In genomic region chr1:156734019-156734418, GRCm38 (mm10) we compare ENCODE assay signal across 19 mouse cellular contexts. TPM values are rescaled to one million over a fixed set of nuclear protein-coding genes. Genes with fewer than 3 reads are reported as not detected.
DNase-seq lines count a peak whose midpoint lies in the region; ATAC-seq and TF ChIP-seq lines count a peak whose summit lies in the region.
"Had no signal": no experiment of that assay in that cellular context is flagged by ENCODE, and none has a peak within 500 bp of the region (broad histone marks: within the 10 kb centered on the region; RNA-seq: fewer than 3 reads in every experiment).

No protein-coding gene starts in this region.

- H3K27me3 ChIP-seq in heart, adult 2 months (ENCODE audit: control insufficient read depth, insufficient read depth, low read length): no peaks in the 10 kb centered on the region
- H3K27me3 ChIP-seq in liver, embryonic 13.5 days: no peaks in the 10 kb centered on the region
- H3K27me3 ChIP-seq in liver, postnatal 0 days (ENCODE audit: insufficient read depth, low read length): no peaks in the 10 kb centered on the region
- no peaks in the 10 kb centered on the region for H3K27me3 ChIP-seq in intestine, postnatal 0 days (replicated peaks; ENCODE audit: control insufficient read depth, insufficient read depth, low read length)
- no peaks in the 10 kb centered on the region for H3K27me3 ChIP-seq in stomach, embryonic 16.5 days (ENCODE audit: control insufficient read depth, insufficient read depth, low read length)
- H3K27me3 ChIP-seq: forebrain, embryonic 15.5 days; midbrain, embryonic 12.5 days; neural tube, embryonic 12.5 days had no signal

- H3K9ac ChIP-seq in heart, adult 2 months (ENCODE audit: low read depth, low read length): no peak overlapping the region
- no peak overlapping the region for H3K9ac ChIP-seq in liver, embryonic 13.5 days
- no peak overlapping the region for H3K9ac ChIP-seq in liver, postnatal 0 days (replicated peaks)
- no peak overlapping the region; the same call in 1 of the 2 replicates for H3K9ac ChIP-seq in intestine, postnatal 0 days (ENCODE audit: low read depth, low read length)
- H3K9ac ChIP-seq in stomach, embryonic 16.5 days (ENCODE audit: low read length): no peak overlapping the region
- H3K9ac ChIP-seq: forebrain, embryonic 15.5 days; midbrain, embryonic 12.5 days; neural tube, embryonic 12.5 days had no signal

- H3K4me2 ChIP-seq in liver, embryonic 13.5 days: no peak overlapping the region
- no peak overlapping the region for H3K4me2 ChIP-seq in liver, postnatal 0 days (ENCODE audit: low read depth, low read length)
- peak overlapping the region; percentile 27; the same call in 1 of the 2 replicates for H3K4me2 ChIP-seq in intestine, postnatal 0 days (replicated peaks; ENCODE audit: low read depth)
- H3K4me2 ChIP-seq in stomach, embryonic 16.5 days (ENCODE audit: low read depth, low read length): no peak overlapping the region
- H3K4me2 ChIP-seq: forebrain, embryonic 15.5 days; liver, embryonic 11.5 days; midbrain, embryonic 12.5 days; neural tube, embryonic 12.5 days had no signal

- no peak overlapping the region for H3K4me3 ChIP-seq in heart, adult 2 months
- H3K4me3 ChIP-seq in liver, embryonic 13.5 days (replicated peaks): no peak overlapping the region
- H3K4me3 ChIP-seq in liver, postnatal 0 days (ENCODE audit: low read depth, low read length): no peak overlapping the region
- no peak overlapping the region for H3K4me3 ChIP-seq in intestine, postnatal 0 days (ENCODE audit: low read depth, low read length)
- no peak overlapping the region for H3K4me3 ChIP-seq in stomach, embryonic 16.5 days (replicated peaks; ENCODE audit: low read length)
- H3K4me3 ChIP-seq: forebrain, embryonic 15.5 days; layer of hippocampus, adult 2 months; midbrain, embryonic 12.5 days; neural tube, embryonic 12.5 days had no signal

- H3K4me1 ChIP-seq in heart, adult 2 months (ENCODE audit: control insufficient read depth, insufficient read depth, low read length): peaks cover 2% of the 10 kb centered on the region; the same call in 1 of the 2 replicates
- H3K4me1 ChIP-seq in liver, embryonic 13.5 days (replicated peaks): peaks cover 31% of the 10 kb centered on the region
- H3K4me1 ChIP-seq in liver, postnatal 0 days (ENCODE audit: insufficient read depth): peaks cover 8% of the 10 kb centered on the region
- H3K4me1 ChIP-seq in intestine, postnatal 0 days (replicated peaks; ENCODE audit: control insufficient read depth, insufficient read depth, low read length): 0 out of 2 replicates have a peak, but pooled peaks cover 6% of the 10 kb centered on the region
- peaks cover 5% of the 10 kb centered on the region; the same call in 1 of the 2 replicates for H3K4me1 ChIP-seq in stomach, embryonic 16.5 days (ENCODE audit: control insufficient read depth, insufficient read depth, low read length)
- H3K4me1 ChIP-seq: forebrain, embryonic 15.5 days; midbrain, embryonic 12.5 days; neural tube, embryonic 12.5 days had no signal

- no peaks in the 10 kb centered on the region for H3K79me2 ChIP-seq in heart, adult 2 months (replicated peaks; ENCODE audit: control insufficient read depth, insufficient read depth, low read length)

- no peak for TF ChIP-seq POLR2A in heart, adult 2 months (IDR thresholded peaks at IDR 0.05; ENCODE audit: insufficient read depth, low read depth, low read length)

- no peaks in the 10 kb centered on the region for H3K9me3 ChIP-seq in liver, embryonic 13.5 days (replicated peaks)
- no peaks in the 10 kb centered on the region for H3K9me3 ChIP-seq in liver, postnatal 0 days (ENCODE audit: low read length)
- H3K9me3 ChIP-seq in intestine, postnatal 0 days (ENCODE audit: control insufficient read depth): no peaks in the 10 kb centered on the region
- H3K9me3 ChIP-seq in stomach, embryonic 16.5 days (replicated peaks; ENCODE audit: control insufficient read depth, low read length): no peaks in the 10 kb centered on the region
- H3K9me3 ChIP-seq: forebrain, embryonic 15.5 days; midbrain, embryonic 12.5 days; neural tube, embryonic 12.5 days had no signal

- H3K36me3 ChIP-seq in heart, adult 2 months (ENCODE audit: control insufficient read depth, insufficient read depth, low read length): no peaks in the 10 kb centered on the region
- H3K36me3 ChIP-seq in liver, embryonic 13.5 days: no peaks in the 10 kb centered on the region
- H3K36me3 ChIP-seq in liver, postnatal 0 days (replicated peaks; ENCODE audit: insufficient read depth, low read length): no peaks in the 10 kb centered on the region
- no peaks in the 10 kb centered on the region for H3K36me3 ChIP-seq in intestine, postnatal 0 days (ENCODE audit: control insufficient read depth, insufficient read depth)
- H3K36me3 ChIP-seq in stomach, embryonic 16.5 days (ENCODE audit: control insufficient read depth, insufficient read depth, low read length): no peaks in the 10 kb centered on the region
- H3K36me3 ChIP-seq: forebrain, embryonic 15.5 days; midbrain, embryonic 12.5 days; neural tube, embryonic 12.5 days had no signal

- 0 out of 2 replicates have a peak overlapping the region, but pooled peaks have one; percentile 8 for H3K27ac ChIP-seq in heart, adult 2 months
- H3K27ac ChIP-seq in liver, embryonic 13.5 days: no peak overlapping the region; the same call in 1 of the 2 replicates
- H3K27ac ChIP-seq in liver, postnatal 0 days (ENCODE audit: low read depth): no peak overlapping the region
- peak overlapping the region; percentile 31 for H3K27ac ChIP-seq in intestine, postnatal 0 days (ENCODE audit: low read depth, low read length)
- H3K27ac ChIP-seq in stomach, embryonic 16.5 days (ENCODE audit: low read length): no peak overlapping the region
- H3K27ac ChIP-seq: forebrain, embryonic 15.5 days; layer of hippocampus, adult 2 months; macrophage; midbrain, embryonic 12.5 days; neural tube, embryonic 12.5 days had no signal

- intact Hi-C loops in heart, adult 2 months (cut with DNase I): no loop called here
- intact Hi-C loops in heart, postnatal 36 days (cut with DNase I): no loop called here

- no peak for TF ChIP-seq EP300 in heart, adult 2 months (IDR thresholded peaks at IDR 0.05; ENCODE audit: insufficient read depth, low read depth, low read length)
- no peak for TF ChIP-seq EP300 in liver, postnatal 0 days (IDR thresholded peaks at IDR 0.05; ENCODE audit: low read depth)

- peak; percentile 50; the same call in 1 of the 2 replicates for ATAC-seq in liver, embryonic 13.5 days (ENCODE audit: low read depth)
- no peak for ATAC-seq in liver, postnatal 0 days
- ATAC-seq in intestine, postnatal 0 days: peak; percentile 79
- ATAC-seq in stomach, embryonic 16.5 days (ENCODE audit: insufficient read depth, low FRiP score): peak; percentile 49; the same call in 1 of the 2 replicates
- ATAC-seq in megakaryocyte progenitor cell, adult 5-6 weeks (replicated peaks; ENCODE audit: poor library complexity): no peak
- ATAC-seq: forebrain, embryonic 15.5 days; hindbrain, embryonic 16.5 days had no signal

- DNase-seq in heart, adult 2 months: no peak
- no peak for DNase-seq in heart, postnatal 36 days
- DNase-seq in liver, embryonic 13.5 days: no peak
- DNase-seq in liver, postnatal 0 days: no peak
- DNase-seq in adrenal gland, adult 8-10 months: no peak
- DNase-seq: cerebellum, adult 18-20 months; kidney, adult 8-10 months; kidney, postnatal 14 days; layer of hippocampus, postnatal 36 days had no signal

- TF ChIP-seq CTCF in heart, adult 2 months (IDR thresholded peaks at IDR 0.05): no peak
- TF ChIP-seq CTCF in liver, postnatal 0 days (IDR thresholded peaks at IDR 0.05; ENCODE audit: low read depth): no peak
- TF ChIP-seq CTCF in intestine, postnatal 0 days (IDR thresholded peaks at IDR 0.05; ENCODE audit: low read depth): no peak

- WGBS in heart, adult 2 months: 77% methylated on average over 3 of the region's 3 CpGs
- WGBS in liver, embryonic 13.5 days (ENCODE audit: insufficient replicate concordance): 64% methylated on average over 3 of the region's 3 CpGs
- WGBS in liver, postnatal 0 days (ENCODE audit: insufficient replicate concordance): 77% methylated on average over 3 of the region's 3 CpGs
- 25% methylated on average over 3 of the region's 3 CpGs for WGBS in intestine, postnatal 0 days
- 60% methylated on average over 3 of the region's 3 CpGs for WGBS in stomach, embryonic 16.5 days

RNA-seq across cellular contexts. Expression of gene Fam20b, which starts 15.1 kb away (rescaled TPM):
- 10 to 100 TPM; 53.5 to 62.8 TPM for total RNA-seq in heart, adult 2 months (2021)
- 24.6 and 47.2 TPM in 2 replicates for polyA plus RNA-seq in heart, adult 2 months (2012; rRNA removed)
- 10 to 100 TPM; 55.4 to 56.6 TPM for total RNA-seq in heart, postnatal 36 days (2021)
- 10.0 and 12.0 TPM in 2 replicates for polyA plus RNA-seq in liver, embryonic 13.5 days (2015; fragmentation: Nextera tagmentation; extraction: Ambion mirVana)
- 6.0 and 6.2 TPM in 2 replicates for polyA plus RNA-seq in liver, postnatal 0 days (2015; fragmentation: Nextera tagmentation; extraction: Ambion mirVana)
- 35.4 and 36.9 TPM in 2 replicates for polyA plus RNA-seq in intestine, postnatal 0 days (2015; fragmentation: Nextera tagmentation; extraction: Ambion mirVana)
- polyA plus RNA-seq in stomach, embryonic 16.5 days (2015; fragmentation: Nextera tagmentation; extraction: Ambion mirVana): 33.2 and 37.1 TPM in 2 replicates
- 15.0 and 18.5 TPM in 2 replicates for total RNA-seq in megakaryocyte progenitor cell, adult 5-6 weeks (2015)
- 46.0 and 49.1 TPM in 2 replicates for total RNA-seq in megakaryocyte progenitor cell, adult 5-6 weeks (2017)
- total RNA-seq in adrenal gland, adult 8-10 months (2022): 10 to 100 TPM; 56.3 to 71.2 (median 61.2) TPM

RNA-seq across cellular contexts. Expression of gene Tor3a, which starts 59.9 kb away (rescaled TPM):
- total RNA-seq in heart, adult 2 months (2021): 10 to 100 TPM in 1 of 2 experiments, 1 to 10 TPM in 1; 8.3 to 11.6 TPM
- polyA plus RNA-seq in heart, adult 2 months (2012; rRNA removed): 8.9 and 11.8 TPM in 2 replicates
- 10 to 100 TPM; 10.8 to 14.2 TPM for total RNA-seq in heart, postnatal 36 days (2021)
- polyA plus RNA-seq in liver, embryonic 13.5 days (2015; fragmentation: Nextera tagmentation; extraction: Ambion mirVana): 3.4 and 4.6 TPM in 2 replicates
- polyA plus RNA-seq in liver, postnatal 0 days (2015; fragmentation: Nextera tagmentation; extraction: Ambion mirVana): 12.4 and 19.4 TPM in 2 replicates
- polyA plus RNA-seq in intestine, postnatal 0 days (2015; fragmentation: Nextera tagmentation; extraction: Ambion mirVana): 5.8 and 7.1 TPM in 2 replicates
- 14.6 and 19.2 TPM in 2 replicates for polyA plus RNA-seq in stomach, embryonic 16.5 days (2015; fragmentation: Nextera tagmentation; extraction: Ambion mirVana)
- 15.4 and 17.0 TPM in 2 replicates for total RNA-seq in megakaryocyte progenitor cell, adult 5-6 weeks (2015)
- total RNA-seq in megakaryocyte progenitor cell, adult 5-6 weeks (2017): 22.6 and 24.6 TPM in 2 replicates
- total RNA-seq in adrenal gland, adult 8-10 months (2022): 10 to 100 TPM; 17.9 to 27.9 (median 24.4) TPM

Comparison
In these comparisons a context has a peak if more than half of its experiments do, and no peak if none do; other contexts are left out.
1. ATAC-seq: peak in liver, embryonic 13.5 days (single experiment), intestine, postnatal 0 days (single experiment) and stomach, embryonic 16.5 days (single experiment); none in liver, postnatal 0 days (single experiment) and megakaryocyte progenitor cell, adult 5-6 weeks (single experiment).
2. H3K27ac ChIP-seq: peak in heart, adult 2 months (single experiment) and intestine, postnatal 0 days (single experiment); none in liver, embryonic 13.5 days (single experiment), liver, postnatal 0 days (single experiment) and stomach, embryonic 16.5 days (single experiment).